Mouse (Mus musculus) hindbrain, embryonic 12.5 days (tissue): ENCODE measurements around the gene Gadl1. TPM values are rescaled to one million over a fixed set of nuclear protein-coding genes. Genes with fewer than 3 reads are reported as not detected.
"Not testable (repeated sequence)": the region's sequence is repeated elsewhere in the genome, so short reads cannot be mapped to it uniquely, and the experiment has no call there.

ENCODE experiments used
- ATAC-seq: fragments of 200-750 bp; cut with Nextera tagmentation; 2 replicates; pipeline ENCODE4 v1.8.0; 2017; ENCODE audit warnings: moderate TSS enrichment; ENCODE audit not compliant: low FRiP score
- H3K27ac ChIP-seq: fragments of 300-500 bp; sonication (generic); 2 replicates; pipeline ENCODE4 v1.5.1; 2016; ENCODE audit warnings: mild to moderate bottlenecking
- H3K27me3 ChIP-seq: fragments of 300-500 bp; sonication (generic); 2 replicates; pipeline ENCODE4 v1.6.1; 2016; ENCODE audit warnings: mild to moderate bottlenecking
- H3K36me3 ChIP-seq: fragments of 300-500 bp; sonication (generic); 2 replicates; pipeline ENCODE4 v1.6.1; 2016; ENCODE audit warnings: mild to moderate bottlenecking
- H3K4me1 ChIP-seq: fragments of 300-500 bp; sonication (generic); 2 replicates; pipeline ENCODE4 v1.6.1; 2016
- H3K4me2 ChIP-seq: fragments of 300-500 bp; sonication (generic); replicated peaks from 2 replicates; pipeline ENCODE4 v1.6.1; 2016; ENCODE audit warnings: mild to moderate bottlenecking
- H3K4me3 ChIP-seq: fragments of 300-500 bp; sonication (generic); 2 replicates; pipeline ENCODE4 v1.5.1; 2016; ENCODE audit warnings: mild to moderate bottlenecking
- H3K9ac ChIP-seq: fragments of 300-500 bp; sonication (generic); 2 replicates; pipeline ENCODE4 v1.6.1; 2016; ENCODE audit warnings: mild to moderate bottlenecking, moderate library complexity
- H3K9me3 ChIP-seq: fragments of 300-500 bp; sonication (generic); replicated peaks from 2 replicates; pipeline ENCODE4 v1.6.1; 2016; ENCODE audit warnings: mild to moderate bottlenecking
- WGBS: fragments of 180-500 bp; shearing (Covaris S2); methylation state at CpG from one replicate; pipeline ENCODE4 v1.1.7; 2016; 5-methylcytosine and 5-hydroxymethylcytosine counted together
- polyA plus RNA-seq: library from polyadenylated mRNA; unstranded; fragments of >200 nt; fragmentation: Nextera tagmentation; extraction: Ambion mirVana; gene quantifications from 2 replicates; pipeline ENCODE4 v1.2.1, GENCODE M21; 2016

Gadl1 gene
- polyA plus RNA-seq, 1 experiment from 2014 or later, result 0.43 TPM

DNA sequence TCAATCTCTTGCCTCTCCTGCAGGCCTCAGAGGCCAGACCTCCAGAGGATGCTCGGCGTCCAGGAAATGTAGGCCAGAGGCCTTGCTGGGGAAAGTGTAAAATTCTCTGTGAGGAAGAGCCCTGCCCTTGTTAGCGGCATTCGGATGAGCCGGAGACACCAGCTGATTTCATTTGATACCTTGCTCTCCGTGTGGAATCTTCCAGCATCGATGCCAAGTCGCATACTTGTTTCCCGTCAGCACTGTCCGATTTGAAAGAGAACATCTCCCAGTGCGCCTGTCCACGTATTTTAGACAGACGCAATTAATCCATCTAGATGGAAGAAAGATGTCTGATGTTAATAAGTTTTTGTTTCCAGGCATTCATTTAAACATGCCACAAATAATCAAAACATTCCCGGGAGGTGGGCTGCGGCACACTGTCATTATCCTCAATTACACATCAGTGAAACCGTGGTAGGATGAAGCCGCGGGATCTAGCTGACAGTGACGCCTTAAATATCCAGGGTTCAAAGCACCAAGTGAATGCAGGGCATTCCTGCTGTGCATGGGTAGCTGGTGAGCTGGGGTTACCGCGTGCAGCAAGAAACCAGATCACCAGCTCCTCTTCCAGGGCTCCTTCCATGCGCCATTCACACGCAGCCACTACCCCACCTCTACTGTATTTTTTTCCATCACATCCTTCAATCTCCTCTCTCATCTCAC, 86.8 kb downstream of the Gadl1 start:
- 81% methylated on average over 23 of the region's 23 CpGs for WGBS
- Histone ChIP-seq H3K27ac (no peak overlapping the region), H3K4me3 (no peak overlapping the region), H3K9ac (no peak overlapping the region), H3K27me3 (no peaks in the 10 kb centered on the region), H3K36me3 (no peaks in the 10 kb centered on the region), H3K4me1 (no peaks in the 10 kb centered on the region), H3K4me2 (no peak overlapping the region), H3K9me3 (no peaks in the 10 kb centered on the region)
- no peak for ATAC-seq

DNA sequence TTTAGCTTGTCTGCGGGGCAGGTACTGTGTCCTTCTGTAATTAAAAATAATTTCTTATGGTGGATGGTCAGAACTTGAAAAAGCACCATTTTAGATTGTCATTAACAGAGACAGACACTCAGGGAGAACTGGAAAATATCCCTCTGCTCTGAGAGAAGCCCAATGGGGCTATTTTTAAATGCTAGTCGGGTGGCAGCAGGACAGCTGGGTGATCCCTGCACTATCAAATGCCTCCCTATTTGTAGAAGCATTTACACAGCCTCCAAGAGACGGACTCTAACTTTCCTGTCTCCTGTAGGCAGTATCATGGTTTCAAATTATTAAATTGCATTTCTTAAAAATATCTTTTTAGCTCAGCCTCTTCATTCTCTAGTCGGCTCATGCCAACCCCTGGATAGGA, 89.1 kb downstream of the Gadl1 start:
- no peaks in the 10 kb centered on the region for H3K4me1 ChIP-seq
- no peaks in the 10 kb centered on the region for H3K9me3 ChIP-seq
- no peak overlapping the region for H3K9ac ChIP-seq
- no peaks in the 10 kb centered on the region for H3K36me3 ChIP-seq
- no peak for ATAC-seq
- no peaks in the 10 kb centered on the region for H3K27me3 ChIP-seq
- no peak overlapping the region for H3K4me3 ChIP-seq
- 79% methylated on average over 4 of the region's 4 CpGs for WGBS
- H3K27ac ChIP-seq, result no peak overlapping the region
- no peak overlapping the region for H3K4me2 ChIP-seq

DNA sequence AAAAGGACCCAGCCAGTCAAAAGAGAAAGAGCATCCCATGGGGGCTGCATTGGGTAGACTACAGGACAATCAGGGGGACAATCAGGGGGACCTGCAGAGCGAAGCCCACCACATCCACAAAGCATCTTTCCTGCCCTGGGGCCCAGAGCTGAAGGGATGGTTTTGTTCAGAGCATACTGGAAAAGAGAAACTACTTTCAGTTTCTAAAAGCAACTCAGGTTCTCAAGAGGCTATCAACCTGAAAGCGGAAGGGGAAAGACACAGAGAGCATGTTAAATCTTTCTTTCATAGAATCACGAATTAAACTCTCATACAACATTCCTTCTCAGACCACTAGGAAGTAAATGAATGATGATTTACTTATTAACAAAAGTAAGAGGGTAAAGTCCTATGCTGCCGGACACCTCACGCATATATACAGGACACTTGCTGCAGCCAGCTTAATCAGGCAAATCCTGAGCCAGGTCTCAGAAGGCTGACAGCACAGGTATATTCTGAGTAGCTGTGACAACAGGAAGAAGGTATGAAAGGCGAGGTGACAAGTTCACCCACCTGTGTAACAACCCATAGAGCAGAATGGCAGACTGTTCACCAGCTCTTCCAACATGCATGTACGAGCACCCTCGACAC, 90.2 kb downstream of the Gadl1 start:
- WGBS, result 81% methylated on average over 8 of the region's 8 CpGs
- Histone ChIP-seq H3K4me1 (no peaks in the 10 kb centered on the region), H3K4me2 (no peak overlapping the region), H3K36me3 (no peaks in the 10 kb centered on the region), H3K27me3 (no peaks in the 10 kb centered on the region), H3K27ac (no peak overlapping the region), H3K9me3 (no peaks in the 10 kb centered on the region), H3K9ac (no peak overlapping the region), H3K4me3 (no peak overlapping the region)
- ATAC-seq, result no peak

DNA sequence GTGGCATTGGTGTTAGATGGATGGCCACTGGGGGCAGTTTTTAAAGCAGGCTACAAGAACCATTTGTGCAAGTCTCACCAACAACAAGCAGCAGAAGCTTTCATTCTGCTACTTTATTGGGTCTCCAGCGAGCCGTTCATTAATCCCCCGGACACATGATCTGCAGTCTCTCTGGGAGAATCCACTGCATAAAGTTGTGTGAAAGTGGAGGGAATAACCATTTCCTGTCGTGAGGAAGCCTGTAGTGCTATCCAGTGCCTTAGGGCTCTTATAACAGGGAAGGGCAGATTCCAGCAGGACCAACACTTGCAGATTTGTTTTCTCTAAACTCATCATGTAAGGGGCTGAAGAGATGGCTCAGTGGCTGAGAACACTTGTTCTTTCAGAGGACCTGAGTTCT, 104.7 kb downstream of the Gadl1 start:
- Histone ChIP-seq H3K4me1 (no peaks in the 10 kb centered on the region), H3K4me3 (no peak overlapping the region), H3K4me2 (no peak overlapping the region), H3K9me3 (no peaks in the 10 kb centered on the region; the same call in 1 of the 2 replicates), H3K36me3 (no peaks in the 10 kb centered on the region), H3K9ac (no peak overlapping the region), H3K27ac (no peak overlapping the region), H3K27me3 (no peaks in the 10 kb centered on the region)
- ATAC-seq, result no peak
- WGBS, result 56% methylated on average over 4 of the region's 4 CpGs

DNA sequence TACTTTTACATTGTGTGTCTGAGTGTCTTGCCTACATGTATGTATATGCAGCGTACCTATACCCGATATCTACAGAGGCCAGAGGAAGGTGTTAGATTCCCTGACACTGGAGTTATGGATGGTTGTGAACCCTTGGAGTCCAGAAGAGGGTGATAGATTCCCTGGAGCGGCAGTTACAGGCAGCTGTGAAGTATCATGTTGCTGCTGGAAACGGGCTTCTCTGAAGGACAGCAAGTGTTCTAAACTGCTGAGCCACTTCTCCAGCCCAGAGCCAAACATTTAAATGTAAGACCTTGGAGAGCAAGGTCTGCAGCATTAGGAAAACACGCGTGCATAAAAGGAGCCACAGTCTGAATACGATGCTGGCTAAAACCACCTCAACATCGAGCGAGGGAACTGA, 107.0 kb downstream of the Gadl1 start:
- H3K27ac ChIP-seq, result no peak overlapping the region
- H3K27me3 ChIP-seq, result no peaks in the 10 kb centered on the region
- H3K9me3 ChIP-seq, result no peaks in the 10 kb centered on the region
- H3K9ac ChIP-seq, result no peak overlapping the region
- no peak overlapping the region for H3K4me3 ChIP-seq
- 79% methylated on average over 9 of the region's 9 CpGs for WGBS
- no peak overlapping the region for H3K4me2 ChIP-seq
- no peaks in the 10 kb centered on the region for H3K4me1 ChIP-seq
- no peak for ATAC-seq
- no peaks in the 10 kb centered on the region for H3K36me3 ChIP-seq

DNA sequence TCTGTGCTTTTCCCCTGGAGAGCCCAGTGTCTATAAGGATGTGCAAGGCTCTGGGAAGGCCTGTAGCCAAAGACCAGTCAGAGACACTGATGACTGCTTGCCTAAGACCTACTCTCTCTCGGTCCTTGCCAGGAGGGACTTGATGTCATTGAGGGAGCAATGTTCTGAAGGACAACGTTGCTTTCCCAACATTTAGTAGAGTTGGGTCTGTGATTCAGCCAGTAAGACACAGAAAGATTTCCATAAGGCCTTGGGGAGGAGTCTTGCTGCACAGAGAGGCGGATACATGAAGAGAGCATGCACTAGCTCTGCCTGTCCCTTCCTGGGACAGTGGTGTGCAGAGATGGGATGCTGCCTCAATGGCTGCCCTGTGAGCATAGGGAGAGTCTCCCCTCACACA, 107.8 kb downstream of the Gadl1 start:
- ATAC-seq, result no peak
- Histone ChIP-seq H3K4me1 (no peaks in the 10 kb centered on the region), H3K9ac (no peak overlapping the region), H3K27me3 (no peaks in the 10 kb centered on the region), H3K9me3 (no peaks in the 10 kb centered on the region), H3K4me2 (no peak overlapping the region), H3K27ac (no peak overlapping the region), H3K4me3 (no peak overlapping the region), H3K36me3 (no peaks in the 10 kb centered on the region)
- WGBS, result 85% methylated on average over 3 of the region's 3 CpGs

DNA sequence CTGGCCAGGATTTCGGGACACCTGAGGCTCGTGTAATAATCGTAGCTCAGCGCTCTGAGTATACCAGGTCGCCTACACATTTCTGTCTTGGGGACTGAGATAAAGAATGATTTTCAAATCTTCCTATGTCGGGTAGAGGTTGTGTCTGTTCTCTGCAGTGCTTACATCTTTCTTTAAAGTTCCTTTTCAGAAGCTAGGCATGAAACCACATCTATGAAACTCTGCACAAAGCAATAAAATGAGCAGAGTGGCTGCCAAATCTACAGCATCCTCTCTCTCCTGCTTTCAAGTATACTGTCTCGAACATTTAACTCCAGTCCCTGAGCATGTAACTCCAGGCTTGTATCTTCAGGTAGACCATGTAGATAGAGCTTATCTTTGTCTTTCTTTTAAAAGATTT, 109.3 kb downstream of the Gadl1 start:
- no peaks in the 10 kb centered on the region for H3K9me3 ChIP-seq
- H3K36me3 ChIP-seq, result no peaks in the 10 kb centered on the region
- 90% methylated on average over 7 of the region's 7 CpGs for WGBS
- H3K4me1 ChIP-seq, result no peaks in the 10 kb centered on the region
- no peak overlapping the region for H3K4me3 ChIP-seq
- H3K27ac ChIP-seq, result no peak overlapping the region
- H3K4me2 ChIP-seq, result no peak overlapping the region
- H3K9ac ChIP-seq, result no peak overlapping the region
- no peaks in the 10 kb centered on the region for H3K27me3 ChIP-seq
- ATAC-seq, result no peak

DNA sequence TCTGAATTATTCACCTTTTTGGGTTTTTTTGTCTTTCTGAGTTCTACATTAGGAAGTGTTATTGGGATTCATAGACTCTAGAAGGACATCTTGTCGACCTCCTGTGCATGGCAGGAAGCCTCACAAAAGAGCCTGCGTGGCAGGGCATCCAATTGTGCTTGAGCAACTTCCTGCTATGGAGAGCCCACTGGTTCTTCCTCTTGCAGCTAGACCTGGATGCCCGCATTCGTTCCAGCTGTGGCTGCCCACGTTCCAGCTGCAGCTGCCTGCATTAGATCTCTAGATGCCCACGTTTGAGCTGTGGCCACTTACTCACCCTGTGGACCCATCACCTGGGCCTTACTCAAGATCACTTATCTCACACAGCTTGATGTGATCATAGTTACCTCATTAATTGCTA, 116.1 kb downstream of the Gadl1 start:
- no peaks in the 10 kb centered on the region for H3K9me3 ChIP-seq
- no peak overlapping the region for H3K9ac ChIP-seq
- H3K4me1 ChIP-seq, result no peaks in the 10 kb centered on the region
- no peak for ATAC-seq
- H3K4me3 ChIP-seq, result no peak overlapping the region
- no peak overlapping the region for H3K27ac ChIP-seq
- no peak overlapping the region for H3K4me2 ChIP-seq
- WGBS, result 87% methylated on average over 6 of the region's 6 CpGs
- no peaks in the 10 kb centered on the region for H3K36me3 ChIP-seq
- no peaks in the 10 kb centered on the region for H3K27me3 ChIP-seq

DNA sequence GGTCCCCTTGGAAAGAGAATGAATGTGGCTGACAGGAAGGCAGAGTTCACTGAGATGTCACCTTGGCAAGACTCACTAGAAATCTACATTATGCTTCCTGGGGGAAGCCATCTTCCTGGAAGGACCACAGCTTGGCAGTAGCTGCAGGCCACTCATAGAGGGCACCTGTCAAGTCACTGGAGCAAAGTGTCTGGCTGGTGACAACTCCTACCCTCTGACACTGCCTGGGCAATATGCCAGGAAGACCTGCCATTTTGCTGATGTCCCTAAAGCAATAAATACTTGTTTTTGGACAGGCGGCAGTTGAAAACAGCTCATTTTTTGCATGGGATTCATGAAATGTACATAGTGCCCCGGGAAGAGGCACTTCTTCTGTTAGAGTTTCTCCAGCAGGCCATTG, 119.8 kb downstream of the Gadl1 start:
- no peak overlapping the region for H3K4me2 ChIP-seq
- H3K9ac ChIP-seq, result no peak overlapping the region
- no peak overlapping the region for H3K4me3 ChIP-seq
- H3K4me1 ChIP-seq, result 0 out of 2 replicates have a peak, but pooled peaks cover 4% of the 10 kb centered on the region
- H3K27me3 ChIP-seq, result no peaks in the 10 kb centered on the region
- H3K9me3 ChIP-seq, result no peaks in the 10 kb centered on the region
- ATAC-seq, result no peak
- 91% methylated on average over 2 of the region's 2 CpGs for WGBS
- no peak overlapping the region for H3K27ac ChIP-seq
- no peaks in the 10 kb centered on the region for H3K36me3 ChIP-seq

DNA sequence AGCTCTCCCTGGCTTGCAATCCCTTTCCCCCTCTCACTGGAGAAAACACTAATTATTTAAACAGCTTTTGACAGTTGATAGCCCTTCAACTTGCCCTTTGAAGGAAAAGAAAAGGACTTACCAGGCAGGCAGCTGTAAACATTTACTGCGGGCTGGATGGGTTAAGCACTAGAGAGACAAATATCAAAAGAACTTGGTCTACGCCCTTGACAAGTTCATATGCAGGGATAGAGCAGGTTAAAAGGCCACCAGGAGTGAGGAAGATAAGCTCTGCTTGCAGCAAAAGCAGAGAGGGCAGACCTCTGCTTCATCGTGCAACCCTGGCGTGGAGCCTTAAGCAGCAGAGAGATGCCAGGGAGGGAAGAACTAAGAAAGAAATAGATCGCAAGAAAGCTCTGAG, 123.5 kb downstream of the Gadl1 start:
- Histone ChIP-seq H3K27ac (no peak overlapping the region), H3K9me3 (no peaks in the 10 kb centered on the region), H3K4me2 (no peak overlapping the region), H3K27me3 (no peaks in the 10 kb centered on the region), H3K9ac (no peak overlapping the region), H3K4me1 (0 out of 2 replicates have a peak, but pooled peaks cover 4% of the 10 kb centered on the region), H3K36me3 (no peaks in the 10 kb centered on the region), H3K4me3 (no peak overlapping the region)
- 65% methylated on average over 5 of the region's 5 CpGs for WGBS
- no peak for ATAC-seq

DNA sequence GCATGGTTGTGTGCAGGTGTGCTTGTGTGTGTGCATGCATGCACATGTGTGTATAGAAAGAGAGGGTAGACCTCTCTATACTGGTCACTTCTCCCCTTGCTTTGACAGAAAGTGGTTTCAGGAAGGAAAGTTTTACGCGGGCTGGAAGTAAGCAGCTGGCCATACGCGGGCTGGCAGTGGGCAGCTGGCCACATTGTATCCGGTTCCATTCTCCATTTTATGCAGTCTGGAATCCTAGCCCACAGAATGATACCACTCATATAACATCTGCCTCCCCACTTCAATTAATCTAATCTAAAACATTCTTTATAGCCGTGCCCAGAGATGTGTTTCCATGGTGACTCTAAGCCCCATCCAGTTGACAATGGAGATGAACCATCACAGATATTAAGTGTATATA, 129.0 kb downstream of the Gadl1 start:
- ATAC-seq, result no peak
- no peak overlapping the region for H3K9ac ChIP-seq
- H3K27ac ChIP-seq, result no peak overlapping the region
- no peak overlapping the region for H3K4me3 ChIP-seq
- no peaks in the 10 kb centered on the region for H3K36me3 ChIP-seq
- no peaks in the 10 kb centered on the region for H3K9me3 ChIP-seq
- H3K27me3 ChIP-seq, result no peaks in the 10 kb centered on the region
- no peaks in the 10 kb centered on the region for H3K4me1 ChIP-seq
- H3K4me2 ChIP-seq, result no peak overlapping the region
- 89% methylated on average over 6 of the region's 6 CpGs for WGBS

DNA sequence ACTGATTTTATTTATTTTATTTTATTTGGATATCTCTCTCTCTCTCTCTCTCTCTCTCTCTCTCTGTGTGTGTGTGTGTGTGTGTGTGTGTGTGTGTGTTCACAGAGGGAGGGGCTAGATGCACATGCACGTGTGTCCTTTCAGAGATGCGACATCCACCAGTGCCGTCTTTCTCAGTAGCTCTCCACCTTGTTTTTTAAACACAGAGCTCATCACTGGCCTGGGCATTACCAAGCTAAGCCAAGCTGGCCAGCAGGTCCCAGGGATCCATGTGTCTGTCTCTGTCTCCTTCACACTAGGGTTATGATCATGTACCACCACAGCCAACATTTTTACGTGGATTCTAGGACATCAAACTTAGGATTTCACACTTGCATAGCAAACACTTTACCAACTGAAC, 130.7 kb downstream of the Gadl1 start:
- Histone ChIP-seq H3K27me3 (no peaks in the 10 kb centered on the region), H3K4me1 (no peaks in the 10 kb centered on the region), H3K9ac (no peak overlapping the region), H3K27ac (no peak overlapping the region), H3K36me3 (no peaks in the 10 kb centered on the region), H3K4me2 (no peak overlapping the region), H3K9me3 (no peaks in the 10 kb centered on the region), H3K4me3 (no peak overlapping the region)
- WGBS, result 84% methylated on average over 4 of the region's 4 CpGs
- ATAC-seq, result no peak

DNA sequence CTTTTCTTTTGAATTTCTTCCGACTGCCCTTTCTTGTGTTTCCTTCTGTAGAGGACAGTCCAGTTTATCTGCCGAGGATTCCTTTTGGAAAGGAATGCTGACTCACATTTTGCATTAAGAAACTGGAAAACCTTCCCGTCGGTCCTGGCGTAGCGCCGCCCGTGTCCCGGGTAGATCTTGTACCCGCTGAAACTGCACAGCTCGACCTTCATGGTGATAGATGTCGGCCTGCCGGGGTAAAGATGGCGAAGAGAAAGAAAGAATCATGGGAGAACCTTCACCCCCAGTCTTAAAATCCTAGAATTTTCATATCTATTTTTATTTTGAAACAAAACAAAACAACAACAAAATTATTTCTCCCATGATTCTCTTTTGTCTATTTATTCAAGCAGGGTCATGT, 131.6 kb downstream of the Gadl1 start:
- not testable (repeated sequence) for H3K9ac ChIP-seq, H3K4me1 ChIP-seq, H3K9me3 ChIP-seq, H3K27ac ChIP-seq, H3K27me3 ChIP-seq, H3K4me3 ChIP-seq, H3K4me2 ChIP-seq, ATAC-seq, H3K36me3 ChIP-seq
- WGBS, result 93% methylated on average over 14 of the region's 14 CpGs
